Mouse (Mus musculus): ENCODE data around the gene Pdlim5. TPM values are rescaled to one million over a fixed set of nuclear protein-coding genes. Genes with fewer than 3 reads are reported as not detected.

The Pdlim5 gene
- polyA plus RNA-seq, 1 experiment: 1.1 TPM

- Histone ChIP-seq H3K9me3 (ENCODE audit: control insufficient read depth, low read length) (no peaks in the 10 kb centered on the region), H3K4me1 (ENCODE audit: control insufficient read depth) (no peaks in the 10 kb centered on the region), H3K4me3 (replicated peaks) (no peak overlapping the region), H3K36me3 (ENCODE audit: control insufficient read depth) (peaks cover 2% of the 10 kb centered on the region), H3K27me3 (ENCODE audit: control insufficient read depth) (no peaks in the 10 kb centered on the region)
- TF ChIP-seq TAL1 (IDR thresholded peaks at IDR 0.05; ENCODE audit: low read length) (no peak), GATA1 (IDR thresholded peaks at IDR 0.05; ENCODE audit: low read length) (no peak)
Observed at GRCm38 (mm10) chr3:142350513-142350912, 45.0 kb downstream of the Pdlim5 start.

DNA sequence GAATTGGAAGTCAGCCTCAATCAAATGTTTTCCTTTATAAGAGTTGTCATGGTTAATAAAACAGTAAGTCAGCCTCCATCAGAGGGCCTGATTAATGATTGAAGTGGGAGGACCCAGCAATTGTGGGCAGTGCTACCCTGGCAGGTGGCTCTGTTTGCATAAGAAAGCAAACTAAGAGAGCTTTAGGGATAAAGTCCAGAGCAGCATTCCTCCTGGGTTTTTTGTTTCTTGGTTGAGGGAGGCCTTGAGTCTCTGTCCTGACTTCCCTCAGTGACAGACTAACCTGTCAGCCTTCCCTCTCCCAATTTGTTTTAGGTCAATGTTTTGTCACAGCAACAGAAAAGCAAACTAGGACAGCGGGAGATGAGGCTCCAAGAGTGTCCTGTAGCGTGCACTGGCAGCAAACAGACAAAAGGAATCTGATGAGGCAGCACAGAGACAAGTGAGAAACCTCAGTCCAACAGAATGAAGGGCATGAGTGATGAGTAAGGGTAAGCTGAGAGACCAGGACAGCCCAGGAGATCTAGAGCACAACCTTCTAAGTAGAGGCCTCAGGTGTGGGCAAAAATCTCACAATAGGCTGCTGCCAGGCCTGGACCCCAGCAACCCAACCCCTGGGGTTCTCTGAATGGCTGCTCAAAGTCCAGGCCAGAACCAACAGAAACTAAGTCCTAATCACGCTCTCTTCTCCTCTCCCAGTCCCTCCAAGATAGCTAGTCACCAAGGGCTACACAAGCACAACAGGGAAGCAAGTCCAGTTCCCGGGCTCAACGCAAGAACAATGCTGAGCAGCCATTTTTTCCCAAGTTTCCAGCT lies 46.5 kb downstream of the Pdlim5 start:
- no peaks in the 10 kb centered on the region for H3K4me1 ChIP-seq (ENCODE audit: control insufficient read depth)
- H3K4me3 ChIP-seq (replicated peaks): no peak overlapping the region
- TF ChIP-seq TAL1 (IDR thresholded peaks at IDR 0.05; ENCODE audit: low read length): no peak
- no peak for TF ChIP-seq GATA1 (IDR thresholded peaks at IDR 0.05; ENCODE audit: low read length)
- H3K9me3 ChIP-seq (ENCODE audit: control insufficient read depth, low read length): no peaks in the 10 kb centered on the region
- H3K36me3 ChIP-seq (ENCODE audit: control insufficient read depth): peaks cover 2% of the 10 kb centered on the region
- H3K27me3 ChIP-seq (ENCODE audit: control insufficient read depth): no peaks in the 10 kb centered on the region

DNA sequence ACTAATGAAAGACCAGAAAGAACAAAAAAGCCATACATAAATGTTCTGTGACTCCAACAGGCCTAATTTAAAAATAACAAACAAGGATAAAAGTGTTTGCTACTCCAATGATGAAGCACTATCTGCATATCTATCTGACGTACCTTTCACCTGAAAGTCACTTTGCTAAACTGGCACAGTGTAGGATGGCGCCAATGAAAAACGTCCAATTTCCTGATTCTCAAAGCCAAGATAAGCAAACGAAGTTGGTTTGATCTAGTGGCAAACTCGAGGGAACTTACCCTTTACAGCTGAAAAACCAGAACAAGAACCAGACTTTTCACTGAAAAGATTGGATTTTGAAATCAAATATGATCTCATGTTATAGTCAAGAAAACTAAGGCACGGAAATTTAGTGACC lies 49.2 kb downstream of the Pdlim5 start:
- H3K4me1 ChIP-seq (ENCODE audit: control insufficient read depth): no peaks in the 10 kb centered on the region
- no peak overlapping the region for H3K4me3 ChIP-seq (replicated peaks)
- no peaks in the 10 kb centered on the region for H3K9me3 ChIP-seq (ENCODE audit: control insufficient read depth, low read length)
- no peak for TF ChIP-seq GATA1 (IDR thresholded peaks at IDR 0.05; ENCODE audit: low read length)
- no peak for TF ChIP-seq TAL1 (IDR thresholded peaks at IDR 0.05; ENCODE audit: low read length)
- H3K36me3 ChIP-seq (ENCODE audit: control insufficient read depth): peaks cover 2% of the 10 kb centered on the region
- H3K27me3 ChIP-seq (ENCODE audit: control insufficient read depth): no peaks in the 10 kb centered on the region

- H3K27me3 ChIP-seq (ENCODE audit: control insufficient read depth): no peaks in the 10 kb centered on the region
- no peak overlapping the region for H3K4me3 ChIP-seq (replicated peaks)
- TF ChIP-seq GATA1 (IDR thresholded peaks at IDR 0.05; ENCODE audit: low read length) (no peak), TAL1 (IDR thresholded peaks at IDR 0.05; ENCODE audit: low read length) (no peak)
- H3K4me1 ChIP-seq (ENCODE audit: control insufficient read depth): no peaks in the 10 kb centered on the region
- no peaks in the 10 kb centered on the region for H3K9me3 ChIP-seq (ENCODE audit: control insufficient read depth, low read length)
- H3K36me3 ChIP-seq (ENCODE audit: control insufficient read depth): peaks cover 2% of the 10 kb centered on the region
Observed at GRCm38 (mm10) chr3:142345235-142346125, 50.0 kb downstream of the Pdlim5 start.

DNA sequence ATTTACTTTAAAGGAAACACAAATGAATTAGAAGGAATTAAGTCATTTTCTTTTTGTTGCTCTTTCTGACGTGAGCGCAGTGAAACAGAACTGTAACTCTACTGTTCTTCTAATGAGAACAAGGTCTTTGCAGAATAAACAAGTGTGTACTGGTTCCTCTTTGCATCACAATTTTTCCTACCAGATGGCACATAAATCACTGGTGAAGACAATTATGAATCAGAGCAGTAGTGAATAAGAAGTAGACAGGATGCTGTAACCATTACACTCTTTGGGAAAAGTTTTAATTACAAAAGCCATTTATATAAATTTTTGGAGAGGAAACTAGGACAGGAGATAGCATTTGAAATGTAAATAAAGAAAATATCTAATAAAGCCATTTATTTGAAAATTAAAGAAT lies 51.7 kb downstream of the Pdlim5 start:
- TF ChIP-seq GATA1 (IDR thresholded peaks at IDR 0.05; ENCODE audit: low read length) (no peak), TAL1 (IDR thresholded peaks at IDR 0.05; ENCODE audit: low read length) (no peak)

GRCm38 (mm10) chr3:142340701-142341100 lies 54.8 kb downstream of the Pdlim5 start:
- TF ChIP-seq GATA1 (IDR thresholded peaks at IDR 0.05; ENCODE audit: low read length) (no peak), TAL1 (IDR thresholded peaks at IDR 0.05; ENCODE audit: low read length) (no peak)
- no peak overlapping the region for H3K4me3 ChIP-seq (replicated peaks)
- H3K4me1 ChIP-seq (ENCODE audit: control insufficient read depth): peaks cover 2% of the 10 kb centered on the region; the same call in 1 of the 2 replicates
- no peaks in the 10 kb centered on the region for H3K27me3 ChIP-seq (ENCODE audit: control insufficient read depth)
- H3K36me3 ChIP-seq (ENCODE audit: control insufficient read depth): no peaks in the 10 kb centered on the region; the same call in 1 of the 2 replicates
- H3K9me3 ChIP-seq (ENCODE audit: control insufficient read depth, low read length): no peaks in the 10 kb centered on the region

More for the DNA sequence above, 51.7 kb downstream of the Pdlim5 start:
- Histone ChIP-seq H3K27me3 (ENCODE audit: control insufficient read depth) (no peaks in the 10 kb centered on the region), H3K36me3 (ENCODE audit: control insufficient read depth) (peaks cover 2% of the 10 kb centered on the region), H3K4me1 (ENCODE audit: control insufficient read depth) (peaks cover 2% of the 10 kb centered on the region; the same call in 1 of the 2 replicates), H3K9me3 (ENCODE audit: control insufficient read depth, low read length) (no peaks in the 10 kb centered on the region), H3K4me3 (replicated peaks) (no peak overlapping the region)

DNA sequence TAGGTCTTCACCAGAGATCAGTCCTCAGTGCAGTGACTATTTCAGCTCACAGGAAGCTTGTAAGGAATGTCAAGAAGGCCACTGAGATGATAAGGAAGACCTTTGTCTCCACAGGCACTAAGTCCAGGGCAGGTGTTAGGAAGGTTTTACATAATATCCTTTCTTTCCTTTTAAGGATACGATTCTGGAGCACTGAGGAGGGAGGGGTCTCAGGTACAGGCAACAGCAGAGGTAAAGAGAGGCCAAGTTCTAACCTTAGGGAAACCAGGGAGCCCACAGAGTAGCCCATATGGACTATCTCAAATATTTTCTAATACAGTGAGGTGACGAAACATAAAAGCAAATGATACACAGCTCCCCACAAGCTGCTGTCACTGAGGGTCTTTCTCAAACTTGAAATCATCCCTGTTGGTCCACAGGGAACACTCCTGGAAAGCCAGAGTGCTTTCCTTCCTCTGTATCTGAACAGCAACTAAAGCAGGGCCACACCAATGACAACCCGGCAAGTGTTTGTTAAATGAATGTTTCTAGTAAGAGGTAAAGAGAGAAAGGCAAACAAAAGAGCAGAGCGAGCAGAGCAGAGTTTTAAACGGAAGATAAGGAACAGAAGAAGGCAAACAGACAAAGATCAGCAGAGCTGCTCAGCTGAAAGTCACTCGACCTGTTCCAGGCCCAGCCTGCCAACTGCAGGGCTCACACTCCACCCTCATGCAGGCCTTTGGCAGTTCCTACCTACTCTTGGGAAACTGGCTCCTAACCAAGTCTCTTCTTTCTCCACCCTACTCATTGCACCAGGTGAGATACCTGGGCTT lies 55.9 kb downstream of the Pdlim5 start:
- Histone ChIP-seq H3K4me3 (replicated peaks) (no peak overlapping the region), H3K9me3 (ENCODE audit: control insufficient read depth, low read length) (no peaks in the 10 kb centered on the region), H3K4me1 (ENCODE audit: control insufficient read depth) (peaks cover 2% of the 10 kb centered on the region; the same call in 1 of the 2 replicates), H3K36me3 (ENCODE audit: control insufficient read depth) (no peaks in the 10 kb centered on the region; the same call in 1 of the 2 replicates), H3K27me3 (ENCODE audit: control insufficient read depth) (no peaks in the 10 kb centered on the region)
- TF ChIP-seq TAL1 (IDR thresholded peaks at IDR 0.05; ENCODE audit: low read length): no peak
- no peak for TF ChIP-seq GATA1 (IDR thresholded peaks at IDR 0.05; ENCODE audit: low read length)

DNA sequence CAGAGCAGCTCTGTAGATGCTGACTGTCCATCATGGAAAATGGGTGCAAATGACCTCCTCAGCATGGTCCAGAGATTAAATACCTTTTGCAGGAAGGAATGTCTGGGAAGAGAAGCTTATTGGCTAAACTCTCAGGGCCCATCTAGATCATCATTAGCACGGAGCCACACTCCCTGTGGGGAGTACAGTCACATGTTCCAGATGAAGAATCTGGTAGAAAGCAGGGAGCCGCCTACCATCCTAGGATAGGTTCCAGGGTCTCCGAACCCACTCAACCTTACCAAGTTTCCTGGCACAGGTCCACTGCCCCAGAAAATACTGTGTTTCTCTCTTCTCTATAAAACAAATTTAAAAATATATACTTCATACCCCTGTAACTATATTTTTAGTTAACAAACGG lies 57.4 kb downstream of the Pdlim5 start:
- Histone ChIP-seq H3K36me3 (ENCODE audit: control insufficient read depth) (no peaks in the 10 kb centered on the region; the same call in 1 of the 2 replicates), H3K9me3 (ENCODE audit: control insufficient read depth, low read length) (no peaks in the 10 kb centered on the region), H3K27me3 (ENCODE audit: control insufficient read depth) (no peaks in the 10 kb centered on the region), H3K4me3 (replicated peaks) (no peak overlapping the region), H3K4me1 (ENCODE audit: control insufficient read depth) (peaks cover 2% of the 10 kb centered on the region)
- TF ChIP-seq GATA1 (IDR thresholded peaks at IDR 0.05; ENCODE audit: low read length) (no peak), TAL1 (IDR thresholded peaks at IDR 0.05; ENCODE audit: low read length) (no peak)

Measured in erythroblast, embryonic 14.5 days (primary cell).